In genomic region chr9:93857937-93858336, GRCm38 (mm10) we compare ENCODE assay signal across 16 mouse cellular contexts.
"Had no signal": no experiment of that assay in that cellular context is flagged by ENCODE, and none has a peak within 500 bp of the region (broad histone marks: within the 10 kb centered on the region; RNA-seq: fewer than 3 reads in every experiment).

No protein-coding gene starts in this region.

- H3K4me2 ChIP-seq: neural tube, embryonic 13.5 days; neural tube, embryonic 15.5 days; stomach, embryonic 15.5 days had no signal

- H3K36me3 ChIP-seq: neural tube, embryonic 13.5 days; neural tube, embryonic 15.5 days; stomach, embryonic 15.5 days had no signal

- DNase-seq: retina, postnatal 1 day; right cerebral cortex, adult 18-20 months; right cerebral cortex, postnatal 14 days; right cerebral cortex, postnatal 25 days; right cerebral cortex, postnatal 4 days; spleen, adult 18-20 months; thymus, adult 18-20 months; thymus, adult 2 months; thymus, postnatal 14 days; thymus, postnatal 25 days; thymus, postnatal 36 days; thymus, postnatal 4 days had no signal

- H3K4me1 ChIP-seq: neural tube, embryonic 13.5 days; neural tube, embryonic 15.5 days; stomach, embryonic 15.5 days had no signal

- H3K9me3 ChIP-seq: neural tube, embryonic 13.5 days; neural tube, embryonic 15.5 days; stomach, embryonic 15.5 days had no signal

- H3K27ac ChIP-seq: neural tube, embryonic 13.5 days; neural tube, embryonic 15.5 days; stomach, embryonic 15.5 days; stomach, postnatal 0 days had no signal

- H3K9ac ChIP-seq: neural tube, embryonic 13.5 days; neural tube, embryonic 15.5 days; stomach, embryonic 15.5 days had no signal

- H3K4me3 ChIP-seq: neural tube, embryonic 13.5 days; neural tube, embryonic 15.5 days; stomach, embryonic 15.5 days had no signal

- H3K27me3 ChIP-seq: neural tube, embryonic 13.5 days; neural tube, embryonic 15.5 days; stomach, embryonic 15.5 days had no signal
